Mouse (Mus musculus): ENCODE measurements around the gene Klk1b16. TPM values are rescaled to one million over a fixed set of nuclear protein-coding genes. Genes with fewer than 3 reads are reported as not detected.

Klk1b16 gene
- polyA plus RNA-seq (2015; fragmentation: Nextera tagmentation; extraction: Ambion mirVana) = 0.10 and 0.24 TPM in 2 replicates

GRCm38 (mm10) chr7:44136467-44136866, at the start of gene Klk1b16:
Gene Klk1b16, plus strand, starts transcription at chr7:44136767.

DNA sequence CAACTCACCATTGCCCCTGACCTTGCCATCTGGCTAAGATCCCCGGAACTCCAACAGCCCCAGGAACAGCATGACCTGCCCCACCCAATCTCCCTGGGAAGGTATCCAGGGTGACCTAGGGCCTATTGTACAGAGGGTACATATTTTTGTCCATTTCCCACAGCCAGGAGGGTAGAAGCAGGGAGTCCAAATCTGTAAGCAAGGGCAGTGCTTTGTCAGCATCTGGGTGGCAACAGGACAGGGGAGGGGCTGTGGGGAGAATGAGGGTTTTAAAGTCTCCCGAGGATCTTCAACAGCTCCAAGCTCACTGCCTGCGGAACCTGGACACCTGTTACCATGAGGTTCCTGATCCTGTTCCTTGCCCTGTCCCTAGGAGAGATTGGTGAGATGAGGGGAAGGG, 34.5 kb upstream of the Klk1b16 start, which contains the start of gene Klk1b21:
Gene Klk1b21, plus strand, starts transcription at position 301 of the 400 bp plus-strand sequence.

DNA sequence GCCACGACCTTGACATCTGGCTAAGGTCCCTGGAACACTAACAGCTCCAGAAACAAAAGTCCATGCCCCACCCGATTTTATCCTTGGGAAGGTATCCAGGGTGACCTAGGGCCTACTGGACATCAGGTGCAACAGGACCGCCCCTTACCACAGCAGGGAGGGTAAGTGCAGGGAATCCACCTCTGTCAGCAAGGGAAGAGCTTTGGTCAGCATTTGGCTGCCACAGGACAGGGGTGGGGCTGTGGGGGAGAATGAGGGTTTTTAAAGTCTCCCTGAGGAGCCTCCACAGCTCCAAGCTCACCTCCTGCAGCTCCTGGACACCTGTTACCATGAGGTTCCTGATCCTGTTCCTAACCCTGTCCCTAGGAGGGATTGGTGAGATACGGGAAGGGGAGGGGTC, 24.2 kb upstream of the Klk1b16 start, which contains the start of gene Klk1b22:
Gene Klk1b22, plus strand, starts transcription at position 301 of the 400 bp plus-strand sequence.

DNA sequence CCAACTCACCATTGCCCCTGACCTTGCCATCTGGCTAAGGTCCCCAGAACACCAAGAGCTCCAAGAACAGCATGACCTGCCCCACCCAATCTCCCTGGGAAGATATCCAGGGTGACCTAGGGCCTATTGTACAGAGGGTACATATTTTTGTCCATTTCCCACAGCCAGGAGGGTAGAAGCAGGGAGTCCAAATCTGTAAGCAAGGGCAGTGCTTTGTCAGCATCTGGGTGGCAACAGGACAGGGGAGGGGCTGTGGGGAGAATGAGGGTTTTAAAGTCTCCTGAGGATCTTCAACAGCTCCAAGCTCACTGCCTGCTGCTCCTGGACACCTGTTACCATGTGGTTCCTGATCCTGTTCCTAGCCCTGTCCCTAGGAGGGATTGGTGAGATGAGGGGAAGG, 51.4 kb downstream of the Klk1b16 start, which contains the start of gene Klk1b24:
Gene Klk1b24, plus strand, starts transcription at position 301 of the 400 bp plus-strand sequence.

Other genes starting within 250 kb of the Klk1b16 start
- gene Klk15, start 203.0 kb upstream of the Klk1b16 start, polyA plus RNA-seq (2015; fragmentation: Nextera tagmentation; extraction: Ambion mirVana) = not detected in 2 replicates
- gene Klk1b8, start 186.1 kb upstream of the Klk1b16 start, polyA plus RNA-seq (2015; fragmentation: Nextera tagmentation; extraction: Ambion mirVana) = 0.46 and 1.1 TPM in 2 replicates
- not detected in 2 replicates for gene Klk1b1, start 170.0 kb upstream of the Klk1b16 start, polyA plus RNA-seq (2015; fragmentation: Nextera tagmentation; extraction: Ambion mirVana)
- gene Klk1b9, start 160.7 kb upstream of the Klk1b16 start, polyA plus RNA-seq (2015; fragmentation: Nextera tagmentation; extraction: Ambion mirVana) = 0.16 and 0.23 TPM in 2 replicates
- gene Klk1b11, start 140.9 kb upstream of the Klk1b16 start, polyA plus RNA-seq (2015; fragmentation: Nextera tagmentation; extraction: Ambion mirVana) = not detected in 2 replicates
- gene Klk1b26, start 124.6 kb upstream of the Klk1b16 start, polyA plus RNA-seq (2015; fragmentation: Nextera tagmentation; extraction: Ambion mirVana) = 17.1 and 21.7 TPM in 2 replicates
- gene Klk1b27, start 84.5 kb upstream of the Klk1b16 start, polyA plus RNA-seq (2015; fragmentation: Nextera tagmentation; extraction: Ambion mirVana) = not detected in 2 replicates
- not detected in 2 replicates for gene Klk1b21, start 34.4 kb upstream of the Klk1b16 start, polyA plus RNA-seq (2015; fragmentation: Nextera tagmentation; extraction: Ambion mirVana)
- gene Klk1b22, start 24.1 kb upstream of the Klk1b16 start, polyA plus RNA-seq (2015; fragmentation: Nextera tagmentation; extraction: Ambion mirVana) = not detected in 2 replicates
- not detected in 2 replicates for gene Klk1b24, start 51.5 kb downstream of the Klk1b16 start, polyA plus RNA-seq (2015; fragmentation: Nextera tagmentation; extraction: Ambion mirVana)
- not detected in 2 replicates for gene Klk1b3, start 61.4 kb downstream of the Klk1b16 start, polyA plus RNA-seq (2015; fragmentation: Nextera tagmentation; extraction: Ambion mirVana)
- gene Klk1b4, start 70.7 kb downstream of the Klk1b16 start, polyA plus RNA-seq (2015; fragmentation: Nextera tagmentation; extraction: Ambion mirVana) = not detected in 2 replicates
- gene Klk1b5, start 79.2 kb downstream of the Klk1b16 start, polyA plus RNA-seq (2015; fragmentation: Nextera tagmentation; extraction: Ambion mirVana) = not detected in 2 replicates
- gene Klk1, start 88.6 kb downstream of the Klk1b16 start, polyA plus RNA-seq (2015; fragmentation: Nextera tagmentation; extraction: Ambion mirVana) = 0.24 TPM in 1 of 2 replicates, not detected in the other
- gene Gm36864, start 99.4 kb downstream of the Klk1b16 start, polyA plus RNA-seq (2015; fragmentation: Nextera tagmentation; extraction: Ambion mirVana) = not detected in 2 replicates
- 0.46 and 1.0 TPM in 2 replicates for gene 1700028J19Rik, start 109.9 kb downstream of the Klk1b16 start, polyA plus RNA-seq (2015; fragmentation: Nextera tagmentation; extraction: Ambion mirVana)
- gene 2410002F23Rik, start 110.0 kb downstream of the Klk1b16 start, polyA plus RNA-seq (2015; fragmentation: Nextera tagmentation; extraction: Ambion mirVana) = 46.6 and 50.7 TPM in 2 replicates
- gene Acp4, start 120.6 kb downstream of the Klk1b16 start, polyA plus RNA-seq (2015; fragmentation: Nextera tagmentation; extraction: Ambion mirVana) = 1.9 and 2.3 TPM in 2 replicates
- not detected in 2 replicates for gene Gm15517, start 124.7 kb downstream of the Klk1b16 start, polyA plus RNA-seq (2015; fragmentation: Nextera tagmentation; extraction: Ambion mirVana)
- 1.5 and 3.3 TPM in 2 replicates for gene Clec11a, start 170.1 kb downstream of the Klk1b16 start, polyA plus RNA-seq (2015; fragmentation: Nextera tagmentation; extraction: Ambion mirVana)
- 0.41 and 0.55 TPM in 2 replicates for gene Shank1, start 173.5 kb downstream of the Klk1b16 start, polyA plus RNA-seq (2015; fragmentation: Nextera tagmentation; extraction: Ambion mirVana)
- 0.46 and 0.90 TPM in 2 replicates for gene Syt3, start 247.3 kb downstream of the Klk1b16 start, polyA plus RNA-seq (2015; fragmentation: Nextera tagmentation; extraction: Ambion mirVana)
- gene 1700008O03Rik, start 249.1 kb downstream of the Klk1b16 start, polyA plus RNA-seq (2015; fragmentation: Nextera tagmentation; extraction: Ambion mirVana) = not detected in 2 replicates

Measured in skeletal muscle tissue, postnatal 0 days (tissue).